Mouse (Mus musculus) heart, adult 2 months (tissue): ENCODE data around the gene Kcnb1.

Experiments
- CTCF ChIP-seq: fragments of 200-600 bp; IDR thresholded peaks from 2 replicates; pipeline ENCODE4 v1.8.1; 2022; ENCODE audit warnings: antibody characterized with exemption, mild to moderate bottlenecking, moderate library complexity
- EP300 ChIP-seq: fragments of 200-500 bp; IDR thresholded peaks from 2 replicates; pipeline ENCODE4 v1.6.1; 2011; ENCODE audit warnings: low read depth, low read length, control low read depth; ENCODE audit not compliant: insufficient read depth
- POLR2A ChIP-seq: fragments of 200-500 bp; IDR thresholded peaks from 2 replicates; pipeline ENCODE4 v1.6.1; 2011; ENCODE audit warnings: mild to moderate bottlenecking, low read depth, low read length, control low read depth; ENCODE audit not compliant: insufficient read depth

DNA sequence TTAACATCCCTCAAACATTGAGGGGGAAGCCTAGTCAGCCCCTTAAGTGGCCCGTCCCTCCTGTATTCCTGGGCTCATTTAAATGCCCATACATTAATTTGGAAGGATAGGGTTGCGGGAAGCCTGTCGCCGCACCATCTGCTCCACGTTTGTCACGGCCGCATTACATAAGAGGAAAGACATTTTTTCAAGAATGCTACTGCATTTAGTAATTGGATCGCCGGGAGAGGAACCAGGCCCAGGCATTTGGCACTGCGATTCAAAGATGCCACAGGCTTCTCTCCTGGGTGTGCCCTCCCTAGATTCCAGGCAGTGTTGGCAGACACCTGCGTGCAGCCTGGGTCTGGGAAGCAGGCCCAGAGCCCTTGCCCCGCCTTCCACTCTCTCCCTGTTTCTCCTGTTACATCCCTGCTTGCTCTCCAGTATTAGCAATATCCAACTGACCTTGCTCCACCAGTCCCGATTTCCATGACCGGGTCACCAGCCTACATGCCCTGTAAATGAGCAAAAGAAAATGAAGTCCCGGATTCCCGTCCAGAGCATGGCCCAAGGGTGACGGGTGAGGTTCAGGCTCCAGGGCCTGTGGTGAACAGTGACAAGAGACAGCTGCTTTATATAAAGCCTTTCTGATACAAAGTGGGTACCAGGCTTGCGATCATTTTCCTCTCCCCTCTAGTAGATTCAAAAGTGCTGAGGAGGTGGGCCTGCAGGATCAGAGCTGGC lies 110.3 kb downstream of the Kcnb1 start:
- TF ChIP-seq CTCF (no peak), POLR2A (no peak), EP300 (0 out of 2 replicates have a peak, but pooled peaks have one; percentile 34)
